Mouse (Mus musculus) embryonic facial prominence, embryonic 11.5 days (tissue): ENCODE data around the gene Tpsg1. TPM values are rescaled to one million over a fixed set of nuclear protein-coding genes. Genes with fewer than 3 reads are reported as not detected.
A peak's percentile ranks its signal among the peaks of the same experiment; 100 is the strongest.

ENCODE experiments used
- ATAC-seq: fragments of 200-750 bp; cut with Nextera tagmentation; replicated peaks from 2 replicates; pipeline ENCODE4 v1.8.0; 2017; ENCODE audit warnings: low read depth; ENCODE audit not compliant: insufficient number of reproducible peaks, low FRiP score, low TSS enrichment
- DNase-seq: peaks from one replicate; pipeline ENCODE4 v3.0.0-alpha.2; 2015; ENCODE audit warnings: low spot score
- H3K27ac ChIP-seq: fragments of 300-500 bp; sonication (generic); replicated peaks from 2 replicates; pipeline ENCODE4 v1.5.1; 2014; ENCODE audit warnings: mild to moderate bottlenecking, low read depth, low read length, control low read depth
- H3K27me3 ChIP-seq: fragments of 300-500 bp; sonication (generic); 2 replicates; pipeline ENCODE4 v1.6.1; 2014; ENCODE audit warnings: mild to moderate bottlenecking, low read length, moderate library complexity, mixed read lengths; ENCODE audit not compliant: control insufficient read depth, insufficient read depth
- H3K36me3 ChIP-seq: fragments of 300-500 bp; sonication (generic); replicated peaks from 2 replicates; pipeline ENCODE4 v1.6.1; 2014; ENCODE audit warnings: low read depth, mild to moderate bottlenecking, low read length, moderate library complexity, mixed read lengths; ENCODE audit not compliant: control insufficient read depth, insufficient read depth
- H3K4me1 ChIP-seq: fragments of 300-500 bp; sonication (generic); 2 replicates; pipeline ENCODE4 v1.6.1; 2014; ENCODE audit warnings: low read length, mixed read lengths; ENCODE audit not compliant: control insufficient read depth, insufficient read depth
- H3K4me2 ChIP-seq: fragments of 300-500 bp; sonication (generic); 2 replicates; pipeline ENCODE4 v1.6.1; 2014; ENCODE audit warnings: low read depth, mild to moderate bottlenecking, control low read depth, low read length, moderate library complexity
- H3K4me3 ChIP-seq: fragments of 300-500 bp; sonication (generic); 2 replicates; pipeline ENCODE4 v1.5.1; 2014; ENCODE audit warnings: low read depth, low read length, control low read depth
- H3K9ac ChIP-seq: fragments of 300-500 bp; sonication (generic); replicated peaks from 2 replicates; pipeline ENCODE4 v1.6.1; 2014; ENCODE audit warnings: mild to moderate bottlenecking, control low read depth, low read length
- H3K9me3 ChIP-seq: fragments of 300-500 bp; sonication (generic); replicated peaks from 2 replicates; pipeline ENCODE4 v1.6.1; 2016; ENCODE audit warnings: mild to moderate bottlenecking, low read length, inconsistent platforms, mixed read lengths; ENCODE audit not compliant: control insufficient read depth
- WGBS: fragments of 180-500 bp; shearing (Covaris S2); extraction: QIAGEN DNeasy Blood & Tissue Kit; methylation state at CpG from one replicate; pipeline ENCODE4 v1.1.7; 2014; 5-methylcytosine and 5-hydroxymethylcytosine counted together
- polyA plus RNA-seq: library from polyadenylated mRNA; unstranded; fragments of >200 nt; fragmentation: Nextera tagmentation; extraction: Ambion mirVana; gene quantifications from 2 replicates; pipeline ENCODE4 v1.2.1, GENCODE M21; 2014

The Tpsg1 gene
- polyA plus RNA-seq, 1 experiment from 2014 or later = 1.2 TPM

DNA sequence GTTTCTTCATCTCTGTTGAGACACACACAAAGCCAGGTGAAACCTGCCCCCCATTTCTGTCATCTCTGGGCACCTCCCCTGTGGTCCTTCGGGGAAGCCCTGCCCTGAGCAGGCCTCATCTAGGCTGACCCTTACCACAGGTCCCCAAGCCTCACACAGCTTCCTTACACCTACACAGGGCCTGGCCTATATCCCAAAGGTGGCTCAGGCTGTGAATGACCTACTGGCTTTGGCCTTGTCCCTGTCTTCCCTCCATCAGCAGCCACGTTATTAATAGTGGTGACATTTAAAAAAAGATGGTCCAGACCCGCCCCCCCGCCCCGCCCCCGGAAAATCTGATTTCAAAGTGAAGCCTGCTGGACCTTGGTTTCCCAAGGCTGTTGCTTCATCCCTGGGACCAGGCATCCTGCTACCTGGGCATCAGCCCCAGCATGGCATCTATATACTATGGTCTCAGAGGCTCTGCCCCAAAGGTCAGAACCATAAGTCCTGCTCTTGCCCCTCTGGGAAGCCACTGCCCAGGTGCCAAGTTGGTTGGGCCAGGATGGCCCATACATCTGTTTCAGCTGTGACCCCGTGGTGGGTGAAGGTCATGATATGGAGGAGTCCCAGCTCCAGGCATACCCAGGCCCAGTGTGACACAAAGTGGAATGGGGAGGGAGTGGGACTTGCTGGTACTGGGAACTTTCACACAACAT is 39.4 kb downstream of the Tpsg1 start:
- no peaks in the 10 kb centered on the region for H3K9me3 ChIP-seq
- no peaks in the 10 kb centered on the region for H3K27me3 ChIP-seq
- peaks cover 17% of the 10 kb centered on the region for H3K4me1 ChIP-seq
- no peak overlapping the region for H3K4me3 ChIP-seq
- no peak overlapping the region for H3K4me2 ChIP-seq
- WGBS = 86% methylated on average over 7 of the region's 7 CpGs
- H3K36me3 ChIP-seq = no peaks in the 10 kb centered on the region
- H3K27ac ChIP-seq = no peak overlapping the region
- no peak for DNase-seq
- no peak for ATAC-seq
- H3K9ac ChIP-seq = no peak overlapping the region

GRCm38 (mm10) chr17:25409621-25410020 is 40.5 kb downstream of the Tpsg1 start:
- no peak overlapping the region for H3K27ac ChIP-seq
- no peaks in the 10 kb centered on the region for H3K27me3 ChIP-seq
- no peak overlapping the region for H3K4me3 ChIP-seq
- ATAC-seq (no peak), DNase-seq (no peak)
- 65% methylated on average over 7 of the region's 7 CpGs for WGBS
- no peaks in the 10 kb centered on the region for H3K9me3 ChIP-seq
- H3K36me3 ChIP-seq = no peaks in the 10 kb centered on the region
- H3K4me2 ChIP-seq = no peak overlapping the region
- peaks cover 20% of the 10 kb centered on the region for H3K4me1 ChIP-seq
- H3K9ac ChIP-seq = no peak overlapping the region

- no peak for DNase-seq
- no peak overlapping the region for H3K27ac ChIP-seq
- 71% methylated on average over 6 of the region's 6 CpGs for WGBS
- no peaks in the 10 kb centered on the region for H3K9me3 ChIP-seq
- ATAC-seq = no peak
- H3K4me2 ChIP-seq = no peak overlapping the region
- H3K27me3 ChIP-seq = no peaks in the 10 kb centered on the region
- H3K4me1 ChIP-seq = peaks cover 21% of the 10 kb centered on the region
- no peaks in the 10 kb centered on the region for H3K36me3 ChIP-seq
- no peak overlapping the region for H3K4me3 ChIP-seq
- no peak overlapping the region for H3K9ac ChIP-seq
Measured at GRCm38 (mm10) chr17:25410180-25410579, 41.1 kb downstream of the Tpsg1 start.

GRCm38 (mm10) chr17:25410786-25411185 is 41.7 kb downstream of the Tpsg1 start:
- H3K4me2 ChIP-seq = no peak overlapping the region
- no peaks in the 10 kb centered on the region for H3K36me3 ChIP-seq
- no peak overlapping the region for H3K4me3 ChIP-seq
- no peak overlapping the region for H3K27ac ChIP-seq
- DNase-seq (no peak), ATAC-seq (no peak)
- no peak overlapping the region for H3K9ac ChIP-seq
- WGBS = 49% methylated on average over 7 of the region's 7 CpGs
- no peaks in the 10 kb centered on the region for H3K9me3 ChIP-seq
- H3K4me1 ChIP-seq = peaks cover 24% of the 10 kb centered on the region
- H3K27me3 ChIP-seq = no peaks in the 10 kb centered on the region

DNA sequence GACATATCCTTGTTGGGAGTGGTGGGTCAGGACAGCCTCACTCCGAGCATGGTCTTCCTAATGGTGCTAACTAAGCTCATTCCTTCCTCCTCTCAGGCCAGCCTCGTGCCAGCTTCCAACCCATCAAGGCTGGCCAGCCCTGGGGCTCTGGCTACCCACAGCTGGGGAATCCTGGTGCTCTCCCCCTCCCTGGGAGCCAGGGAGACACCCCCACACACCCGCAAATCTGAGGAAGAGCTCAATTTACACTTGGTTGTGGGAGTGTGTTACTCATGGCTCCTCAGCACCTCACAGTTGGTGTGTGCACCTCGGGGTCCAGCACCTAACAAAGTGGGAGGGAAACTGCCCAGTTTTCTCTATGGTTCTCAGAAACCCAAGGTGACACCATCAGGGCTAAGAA is 42.2 kb downstream of the Tpsg1 start:
- no peak overlapping the region for H3K4me2 ChIP-seq
- H3K27me3 ChIP-seq = no peaks in the 10 kb centered on the region
- no peak for DNase-seq
- H3K27ac ChIP-seq = no peak overlapping the region
- ATAC-seq = no peak
- WGBS = 65% methylated on average over 4 of the region's 4 CpGs
- H3K9ac ChIP-seq = no peak overlapping the region
- H3K36me3 ChIP-seq = no peaks in the 10 kb centered on the region
- no peaks in the 10 kb centered on the region for H3K9me3 ChIP-seq
- H3K4me3 ChIP-seq = no peak overlapping the region
- H3K4me1 ChIP-seq = peaks cover 26% of the 10 kb centered on the region

DNA sequence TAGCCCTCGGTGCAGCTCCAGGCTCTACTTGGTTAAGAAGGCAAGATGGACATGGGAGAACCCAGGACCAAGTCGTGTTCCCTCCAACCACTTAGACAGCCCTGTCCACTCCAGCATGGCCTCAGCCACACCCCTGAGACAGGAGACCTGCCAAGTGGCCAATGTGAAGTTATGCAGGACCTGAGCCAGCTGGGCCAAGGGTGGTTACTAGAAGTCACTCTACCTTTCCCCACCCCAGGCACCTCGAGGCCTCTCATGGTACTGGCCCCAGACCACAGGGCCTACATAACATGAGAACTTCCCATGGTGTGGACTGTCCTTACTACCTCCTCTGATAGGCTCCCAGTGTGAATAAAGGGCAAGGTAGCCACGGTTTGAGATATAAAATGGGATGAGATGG is 45.1 kb downstream of the Tpsg1 start:
- Histone ChIP-seq H3K27ac (no peak overlapping the region; the same call in 1 of the 2 replicates), H3K4me2 (no peak overlapping the region), H3K36me3 (no peaks in the 10 kb centered on the region), H3K9me3 (no peaks in the 10 kb centered on the region), H3K4me3 (no peak overlapping the region), H3K9ac (no peak overlapping the region), H3K27me3 (no peaks in the 10 kb centered on the region), H3K4me1 (peaks cover 24% of the 10 kb centered on the region)
- ATAC-seq (no peak), DNase-seq (no peak)
- WGBS = 75% methylated on average over 4 of the region's 4 CpGs

GRCm38 (mm10) chr17:25414917-25415316 is 45.8 kb downstream of the Tpsg1 start:
- H3K4me1 ChIP-seq = peaks cover 24% of the 10 kb centered on the region
- H3K27me3 ChIP-seq = no peaks in the 10 kb centered on the region
- 26% methylated on average over 3 of the region's 3 CpGs for WGBS
- H3K27ac ChIP-seq = peak overlapping the region; percentile 70
- no peaks in the 10 kb centered on the region for H3K9me3 ChIP-seq
- H3K4me3 ChIP-seq = no peak overlapping the region
- no peak overlapping the region for H3K4me2 ChIP-seq
- DNase-seq (peak; percentile 48), ATAC-seq (no peak)
- H3K36me3 ChIP-seq = no peaks in the 10 kb centered on the region
- H3K9ac ChIP-seq = no peak overlapping the region

DNA sequence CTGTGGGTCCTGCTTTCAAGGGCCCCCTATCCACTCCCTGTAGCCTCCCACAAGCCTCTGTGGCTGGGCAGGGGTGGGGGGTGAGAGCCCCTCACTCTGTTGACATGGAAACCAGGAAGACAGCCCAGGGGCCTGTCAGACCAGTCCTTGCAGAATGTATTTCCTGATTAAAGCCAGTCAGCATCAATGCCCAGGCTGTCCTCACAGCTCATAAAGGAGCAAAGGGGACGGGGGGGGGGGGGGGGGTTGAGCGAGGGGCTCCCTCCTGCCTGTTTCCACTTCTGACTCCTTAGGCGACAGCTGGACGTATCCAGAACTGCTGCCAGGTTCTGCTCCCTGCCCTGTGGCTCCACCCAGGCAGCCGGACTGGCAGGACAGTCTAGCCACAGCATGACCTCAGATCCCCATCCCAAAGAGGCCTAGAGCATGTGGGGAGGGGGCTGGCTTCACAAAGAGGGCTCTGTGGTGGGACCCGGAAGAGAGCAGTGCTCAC is 46.4 kb downstream of the Tpsg1 start:
- no peaks in the 10 kb centered on the region for H3K36me3 ChIP-seq
- H3K4me3 ChIP-seq = no peak overlapping the region
- H3K27me3 ChIP-seq = no peaks in the 10 kb centered on the region
- no peaks in the 10 kb centered on the region for H3K9me3 ChIP-seq
- H3K9ac ChIP-seq = peak overlapping the region; percentile 28; the same call in 1 of the 2 replicates
- peaks cover 24% of the 10 kb centered on the region for H3K4me1 ChIP-seq
- H3K27ac ChIP-seq = peak overlapping the region; percentile 70
- DNase-seq (peak; percentile 70), ATAC-seq (peak; percentile 63)
- WGBS = 1% methylated on average over 6 of the region's 6 CpGs
- peak overlapping the region; percentile 16 for H3K4me2 ChIP-seq
